Comparison of ENCODE assay signal across 22 mouse cellular contexts in the genomic region with DNA sequence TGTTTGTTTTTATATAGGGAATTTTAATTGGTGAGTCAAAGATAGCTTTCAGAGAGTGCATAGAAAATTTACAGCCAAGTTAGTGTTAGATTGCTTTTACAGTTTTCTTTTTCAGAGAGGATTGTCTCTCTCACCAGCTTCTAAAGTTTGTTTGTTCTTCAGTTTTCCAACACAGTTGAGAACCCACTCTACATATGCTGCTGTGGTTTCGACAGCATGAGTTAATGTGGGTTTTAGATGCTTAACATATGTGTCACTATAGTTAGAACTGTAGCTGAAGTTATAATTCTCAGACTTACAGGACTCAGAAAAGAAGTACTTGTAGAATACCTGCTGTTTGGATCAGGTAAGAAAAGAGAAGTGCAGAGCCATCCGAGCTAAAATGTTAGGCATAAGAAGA. TPM values are rescaled to one million over a fixed set of nuclear protein-coding genes. Genes with fewer than 3 reads are reported as not detected.
DNase-seq lines count a peak whose midpoint lies in the region; ATAC-seq lines count a peak whose summit lies in the region.
"Had no signal": no experiment of that assay in that cellular context is flagged by ENCODE, and none has a peak within 500 bp of the region (broad histone marks: within the 10 kb centered on the region; RNA-seq: fewer than 3 reads in every experiment).

No protein-coding gene starts in this region.

- no peak for DNase-seq in frontal cortex, postnatal 10 days (ENCODE audit: low spot score in 2 of 2)
- peak; percentile 52 for DNase-seq in layer of hippocampus, adult 9-11 months
- no peak for DNase-seq in layer of hippocampus, postnatal 25 days (ENCODE audit: extremely low spot score in 1 of 2, low spot score in 1 of 2)
- DNase-seq in telencephalon, adult 2 months (ENCODE audit: low read depth, low spot score), result peak; percentile 76
- DNase-seq in cerebellum, adult 8-10 months, result no peak
- DNase-seq: adrenal gland, adult 2 months; adrenal gland, postnatal 25 days; cerebellum, adult 2 months; cerebellum, postnatal 10 days; cerebellum, postnatal 36 days; gastrocnemius, adult 2 months; gastrocnemius, postnatal 14 days; heart, postnatal 14 days; heart, postnatal 4 days; kidney, adult 18-20 months had no signal

- peak; percentile 85 for ATAC-seq in frontal cortex, adult (ENCODE audit: low TSS enrichment)
- ATAC-seq: CD4-positive, CD25-positive, alpha-beta regulatory T cell, adult 4 months; forebrain, embryonic 14.5 days; hindbrain, postnatal 0 days; inflammation-experienced regulatory T-cells, adult 6 months; intestine, embryonic 16.5 days had no signal

RNA-seq across cellular contexts. Expression of gene Igsf11, which starts 25.6 kb away (rescaled TPM):
- 10 to 100 TPM; 38.7 to 46.0 TPM for total RNA-seq in layer of hippocampus, postnatal 25 days (2021)
- total RNA-seq: MEL had no signal

Comparison
In these comparisons a context has a peak if more than half of its experiments do, and no peak if none do; other contexts are left out.
1. DNase-seq: peak in layer of hippocampus, adult 9-11 months (single experiment) and telencephalon, adult 2 months (single experiment); none in frontal cortex, postnatal 10 days (0 of 2), layer of hippocampus, postnatal 25 days (0 of 2) and cerebellum, adult 8-10 months (single experiment).